Mouse (Mus musculus) embryonic facial prominence, embryonic 11.5 days (tissue): Measurements from ENCODE around the gene Slc41a3. TPM values are rescaled to one million over a fixed set of nuclear protein-coding genes. Genes with fewer than 3 reads are reported as not detected.

Experiments
- ATAC-seq: fragments of 200-750 bp; cut with Nextera tagmentation; replicated peaks from 2 replicates; pipeline ENCODE4 v1.8.0; 2017; ENCODE audit warnings: low read depth; ENCODE audit not compliant: insufficient number of reproducible peaks, low FRiP score, low TSS enrichment
- DNase-seq: peaks from one replicate; pipeline ENCODE4 v3.0.0-alpha.2; 2015; ENCODE audit warnings: low spot score
- H3K27ac ChIP-seq: fragments of 300-500 bp; sonication (generic); replicated peaks from 2 replicates; pipeline ENCODE4 v1.5.1; 2014; ENCODE audit warnings: mild to moderate bottlenecking, low read depth, low read length, control low read depth
- H3K27me3 ChIP-seq: fragments of 300-500 bp; sonication (generic); 2 replicates; pipeline ENCODE4 v1.6.1; 2014; ENCODE audit warnings: mild to moderate bottlenecking, low read length, moderate library complexity, mixed read lengths; ENCODE audit not compliant: control insufficient read depth, insufficient read depth
- H3K36me3 ChIP-seq: fragments of 300-500 bp; sonication (generic); replicated peaks from 2 replicates; pipeline ENCODE4 v1.6.1; 2014; ENCODE audit warnings: low read depth, mild to moderate bottlenecking, low read length, moderate library complexity, mixed read lengths; ENCODE audit not compliant: control insufficient read depth, insufficient read depth
- H3K4me1 ChIP-seq: fragments of 300-500 bp; sonication (generic); 2 replicates; pipeline ENCODE4 v1.6.1; 2014; ENCODE audit warnings: low read length, mixed read lengths; ENCODE audit not compliant: control insufficient read depth, insufficient read depth
- H3K4me2 ChIP-seq: fragments of 300-500 bp; sonication (generic); 2 replicates; pipeline ENCODE4 v1.6.1; 2014; ENCODE audit warnings: low read depth, mild to moderate bottlenecking, control low read depth, low read length, moderate library complexity
- H3K4me3 ChIP-seq: fragments of 300-500 bp; sonication (generic); 2 replicates; pipeline ENCODE4 v1.5.1; 2014; ENCODE audit warnings: low read depth, low read length, control low read depth
- H3K9ac ChIP-seq: fragments of 300-500 bp; sonication (generic); replicated peaks from 2 replicates; pipeline ENCODE4 v1.6.1; 2014; ENCODE audit warnings: mild to moderate bottlenecking, control low read depth, low read length
- H3K9me3 ChIP-seq: fragments of 300-500 bp; sonication (generic); replicated peaks from 2 replicates; pipeline ENCODE4 v1.6.1; 2016; ENCODE audit warnings: mild to moderate bottlenecking, low read length, inconsistent platforms, mixed read lengths; ENCODE audit not compliant: control insufficient read depth
- whole genome bisulfite sequencing: fragments of 180-500 bp; shearing (Covaris S2); extraction: QIAGEN DNeasy Blood & Tissue Kit; methylation state at CpG from one replicate; pipeline ENCODE4 v1.1.7; 2014; 5-methylcytosine and 5-hydroxymethylcytosine counted together
- polyA plus RNA-seq: library from polyadenylated mRNA; unstranded; fragments of >200 nt; fragmentation: Nextera tagmentation; extraction: Ambion mirVana; gene quantifications from 2 replicates; pipeline ENCODE4 v1.2.1, GENCODE M21; 2014

Gene Slc41a3
- polyA plus RNA-seq, 1 experiment from 2014 or later, result 2.5 TPM

DNA sequence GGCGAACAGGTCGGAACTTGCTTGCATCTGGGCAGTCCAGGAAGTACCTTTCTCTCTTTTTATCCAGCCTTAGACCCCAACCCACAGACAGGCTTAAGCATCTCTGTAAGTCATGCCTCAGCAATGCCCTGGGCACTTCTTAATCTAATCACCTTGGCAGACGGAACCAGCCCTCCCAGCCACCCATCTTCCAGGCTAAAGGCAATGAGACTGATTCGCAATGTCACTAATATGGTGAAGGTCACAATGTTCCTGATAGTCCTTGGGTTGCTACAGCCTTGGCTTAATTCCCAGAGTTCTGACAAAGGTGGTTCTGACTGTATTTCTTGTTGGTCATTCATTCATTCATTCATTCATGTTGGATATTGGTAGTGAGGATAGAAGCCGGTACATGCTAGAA, 5.7 kb downstream of the Slc41a3 start:
- no peak overlapping the region for H3K4me2 ChIP-seq
- no peaks in the 10 kb centered on the region; the same call in 1 of the 2 replicates for H3K4me1 ChIP-seq
- no peak for DNase-seq
- H3K4me3 ChIP-seq, result no peak overlapping the region
- no peaks in the 10 kb centered on the region for H3K27me3 ChIP-seq
- no peaks in the 10 kb centered on the region for H3K36me3 ChIP-seq
- no peak overlapping the region for H3K9ac ChIP-seq
- H3K9me3 ChIP-seq, result no peaks in the 10 kb centered on the region
- no peak overlapping the region for H3K27ac ChIP-seq
- 82% methylated on average over 5 of the region's 5 CpGs for WGBS
- ATAC-seq, result no peak

DNA sequence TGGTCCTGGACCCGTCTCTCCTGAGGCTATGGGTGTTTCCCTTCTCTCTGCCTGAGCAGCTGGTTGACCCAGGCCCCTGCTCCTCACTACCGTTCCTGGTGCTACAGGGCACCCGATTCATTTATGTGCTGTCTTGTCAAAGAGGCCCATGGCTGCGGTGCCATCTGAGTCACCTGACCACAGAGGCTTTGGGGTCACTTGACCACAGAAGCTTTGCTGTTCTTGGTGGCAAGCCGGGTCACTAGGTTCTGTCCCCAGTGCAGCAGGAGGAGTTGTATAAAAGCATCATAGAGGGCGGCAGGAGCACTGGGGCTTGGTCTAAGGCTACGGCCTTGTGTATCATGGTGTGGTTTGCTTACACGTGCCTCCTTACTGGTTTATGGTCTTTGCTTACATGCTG, 8.8 kb downstream of the Slc41a3 start:
- no peak overlapping the region for H3K27ac ChIP-seq
- H3K27me3 ChIP-seq, result no peaks in the 10 kb centered on the region
- ATAC-seq (no peak), DNase-seq (no peak)
- H3K9ac ChIP-seq, result no peak overlapping the region
- no peak overlapping the region for H3K4me3 ChIP-seq
- H3K4me1 ChIP-seq, result no peaks in the 10 kb centered on the region
- no peaks in the 10 kb centered on the region for H3K9me3 ChIP-seq
- no peak overlapping the region for H3K4me2 ChIP-seq
- 69% methylated on average over 8 of the region's 8 CpGs for WGBS
- H3K36me3 ChIP-seq, result no peaks in the 10 kb centered on the region

DNA sequence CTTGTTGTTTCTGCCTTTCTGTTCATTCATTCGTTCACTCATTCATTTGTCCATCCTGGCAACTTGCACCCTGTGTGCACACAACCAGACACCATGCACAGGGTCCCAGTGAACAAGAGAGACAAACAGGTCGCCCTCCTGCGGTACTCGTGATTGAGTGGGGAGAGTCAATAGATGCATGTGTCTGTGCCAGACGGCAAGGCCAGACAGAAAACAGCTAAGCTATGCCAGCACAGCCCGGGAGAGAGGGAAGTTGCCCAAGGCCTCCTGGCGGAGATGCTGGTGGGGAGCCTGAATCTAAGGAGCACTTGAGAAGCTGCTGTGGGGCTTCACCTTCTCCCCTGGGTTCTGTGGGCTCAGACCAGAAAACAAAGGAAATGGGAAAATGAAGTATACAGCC, 10.8 kb downstream of the Slc41a3 start:
- DNase-seq, result no peak
- no peak for ATAC-seq
- no peak overlapping the region for H3K4me3 ChIP-seq
- H3K36me3 ChIP-seq, result no peaks in the 10 kb centered on the region
- H3K4me1 ChIP-seq, result no peaks in the 10 kb centered on the region
- WGBS, result 76% methylated on average over 7 of the region's 7 CpGs
- no peaks in the 10 kb centered on the region for H3K9me3 ChIP-seq
- H3K4me2 ChIP-seq, result no peak overlapping the region
- no peak overlapping the region for H3K27ac ChIP-seq
- H3K9ac ChIP-seq, result no peak overlapping the region
- no peaks in the 10 kb centered on the region for H3K27me3 ChIP-seq

DNA sequence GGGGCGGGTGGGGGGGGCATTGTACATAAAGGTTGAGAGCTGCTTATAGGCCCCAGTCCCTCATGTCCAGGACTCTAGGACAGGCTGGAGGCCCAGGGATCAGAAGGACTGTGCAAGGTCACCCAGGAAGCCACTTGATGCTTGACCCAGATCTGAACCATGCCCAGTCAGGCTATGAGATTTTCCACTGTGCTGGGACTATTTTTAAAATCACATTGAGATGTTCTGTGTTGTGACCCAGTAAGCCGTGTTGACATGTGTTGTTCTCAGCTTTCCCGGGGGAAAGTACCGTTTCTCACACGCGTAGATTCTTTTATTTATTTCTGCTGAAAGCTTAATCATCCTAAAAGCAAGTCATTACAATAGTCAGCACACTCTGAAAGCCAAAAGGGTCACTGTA, 11.5 kb downstream of the Slc41a3 start:
- Histone ChIP-seq H3K36me3 (no peaks in the 10 kb centered on the region), H3K4me1 (no peaks in the 10 kb centered on the region; the same call in 1 of the 2 replicates), H3K4me2 (no peak overlapping the region), H3K27me3 (no peaks in the 10 kb centered on the region), H3K9ac (no peak overlapping the region), H3K4me3 (no peak overlapping the region), H3K27ac (no peak overlapping the region), H3K9me3 (no peaks in the 10 kb centered on the region)
- WGBS, result 82% methylated on average over 6 of the region's 6 CpGs
- ATAC-seq (no peak), DNase-seq (no peak)

DNA sequence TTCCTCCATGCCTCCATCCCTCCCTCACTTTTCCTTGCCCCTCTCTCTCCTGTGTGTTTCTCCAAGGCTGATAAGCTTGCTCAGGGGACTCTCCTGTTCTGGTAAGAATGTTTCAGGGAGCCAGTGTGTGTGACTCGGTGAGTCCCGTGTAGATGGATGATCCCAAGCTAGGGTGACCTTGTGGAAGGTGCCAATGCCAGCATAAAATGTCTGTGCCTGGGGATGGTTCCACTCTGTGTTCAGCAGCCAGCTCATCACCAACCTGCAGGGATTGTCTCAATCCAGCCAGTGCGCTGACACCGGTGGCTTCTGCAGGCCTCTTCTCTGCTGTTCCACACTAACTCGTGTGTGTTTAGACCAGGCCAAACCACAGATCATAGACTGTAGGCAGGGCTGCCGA, 12.0 kb downstream of the Slc41a3 start:
- DNase-seq (no peak), ATAC-seq (no peak)
- WGBS, result 81% methylated on average over 6 of the region's 6 CpGs
- no peaks in the 10 kb centered on the region for H3K27me3 ChIP-seq
- no peak overlapping the region for H3K27ac ChIP-seq
- no peaks in the 10 kb centered on the region for H3K36me3 ChIP-seq
- H3K9me3 ChIP-seq, result no peaks in the 10 kb centered on the region
- no peak overlapping the region for H3K4me3 ChIP-seq
- H3K4me1 ChIP-seq, result no peaks in the 10 kb centered on the region; the same call in 1 of the 2 replicates
- H3K9ac ChIP-seq, result no peak overlapping the region
- H3K4me2 ChIP-seq, result no peak overlapping the region

DNA sequence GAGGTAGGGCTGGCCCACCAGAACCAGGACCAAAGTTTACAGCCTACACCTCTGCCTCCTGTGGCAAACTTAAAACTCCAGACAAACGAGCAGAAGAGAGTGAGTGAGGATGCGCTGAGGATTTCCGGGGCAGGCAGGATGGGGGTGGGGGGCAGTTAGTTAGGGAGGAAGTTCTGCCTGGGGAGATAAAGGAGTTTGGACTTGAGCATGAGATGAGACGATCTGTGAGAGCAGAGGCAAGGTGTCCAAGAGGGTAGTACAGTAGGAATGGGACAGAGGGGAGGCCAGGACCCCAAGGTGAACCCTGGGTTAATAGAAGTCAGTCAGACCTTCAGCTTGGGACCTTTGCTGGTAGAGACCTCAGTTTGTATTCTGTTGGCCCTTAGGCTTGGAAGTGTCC, 13.7 kb downstream of the Slc41a3 start:
- WGBS, result 62% methylated on average over 4 of the region's 4 CpGs

DNA sequence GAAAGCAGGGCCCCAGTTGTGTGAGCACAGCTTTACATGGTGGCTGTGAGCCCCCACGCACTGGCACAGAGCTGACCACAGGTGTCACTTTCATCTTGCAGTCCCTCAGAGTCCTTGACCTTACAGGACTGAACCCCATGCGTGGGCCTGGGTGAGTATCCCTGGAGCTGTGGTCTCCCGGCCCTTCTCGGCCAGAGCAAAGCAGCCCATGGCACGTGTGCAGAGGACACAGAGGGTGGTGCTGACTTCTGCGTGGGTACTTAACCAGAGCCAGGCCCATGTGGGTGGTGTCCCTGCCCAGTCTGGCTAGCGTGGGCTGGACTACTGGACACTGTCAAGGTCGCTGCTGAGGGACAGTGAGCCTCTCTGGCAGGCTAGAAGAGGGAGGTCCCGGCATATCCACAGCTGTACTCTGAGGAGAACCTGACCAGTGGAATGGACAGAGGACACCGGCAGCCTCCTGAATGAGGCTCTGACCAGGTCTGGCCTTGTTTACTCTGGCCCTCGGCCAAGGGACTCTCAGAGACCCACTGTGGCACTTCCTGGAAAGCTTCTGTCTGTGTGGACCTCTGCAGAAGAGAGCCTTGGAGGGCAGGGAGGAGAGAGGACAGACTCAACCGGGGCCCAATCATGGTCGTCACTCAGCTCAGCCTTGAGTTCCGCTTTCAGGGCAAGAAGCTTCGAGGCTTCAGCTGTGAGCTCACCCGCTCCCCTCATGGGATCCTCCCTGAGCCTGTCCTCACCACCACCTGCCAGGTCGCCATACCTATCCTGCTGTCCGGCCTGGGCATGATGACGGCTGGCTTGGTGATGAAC, 14.5 kb downstream of the Slc41a3 start:
- Histone ChIP-seq H3K9me3 (no peaks in the 10 kb centered on the region), H3K27ac (no peak overlapping the region), H3K36me3 (no peaks in the 10 kb centered on the region), H3K27me3 (no peaks in the 10 kb centered on the region), H3K9ac (no peak overlapping the region), H3K4me2 (no peak overlapping the region), H3K4me1 (no peaks in the 10 kb centered on the region; the same call in 1 of the 2 replicates), H3K4me3 (no peak overlapping the region)
- WGBS, result 81% methylated on average over 19 of the region's 19 CpGs
- no peak for DNase-seq
- no peak for ATAC-seq

More for the DNA sequence above, 13.7 kb downstream of the Slc41a3 start:
- Histone ChIP-seq H3K27ac (no peak overlapping the region), H3K36me3 (no peaks in the 10 kb centered on the region), H3K27me3 (no peaks in the 10 kb centered on the region), H3K9ac (no peak overlapping the region), H3K9me3 (no peaks in the 10 kb centered on the region), H3K4me2 (no peak overlapping the region), H3K4me1 (no peaks in the 10 kb centered on the region; the same call in 1 of the 2 replicates), H3K4me3 (no peak overlapping the region)
- ATAC-seq (no peak), DNase-seq (no peak)

DNA sequence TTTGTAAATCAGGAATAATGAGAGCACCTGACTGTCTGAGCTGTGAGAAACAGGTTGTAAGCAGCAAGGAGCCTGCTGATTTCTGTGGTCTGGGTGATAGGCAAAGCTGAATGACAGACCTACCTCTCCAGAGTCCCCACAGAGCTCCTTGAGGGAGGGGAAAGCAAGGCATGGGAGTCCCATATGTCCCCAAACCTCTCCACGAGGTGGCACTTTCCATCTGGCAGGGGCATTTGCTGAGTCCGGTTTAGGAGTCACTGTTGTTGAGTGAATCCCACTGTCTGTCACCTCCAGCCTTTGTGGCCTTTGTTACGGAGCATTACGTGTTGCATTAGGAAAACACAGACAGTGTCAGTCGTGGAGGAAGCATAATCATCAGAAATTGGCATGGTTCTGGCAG, 15.4 kb downstream of the Slc41a3 start:
- Histone ChIP-seq H3K9me3 (no peaks in the 10 kb centered on the region), H3K27ac (no peak overlapping the region), H3K9ac (no peak overlapping the region), H3K4me2 (no peak overlapping the region), H3K27me3 (no peaks in the 10 kb centered on the region), H3K4me1 (no peaks in the 10 kb centered on the region; the same call in 1 of the 2 replicates), H3K4me3 (no peak overlapping the region), H3K36me3 (no peaks in the 10 kb centered on the region)
- WGBS, result 82% methylated on average over 5 of the region's 5 CpGs
- DNase-seq, result no peak
- ATAC-seq, result no peak
